Mouse (Mus musculus) spleen, adult 2 months (tissue): ENCODE data around the gene Plekhm3. TPM values are rescaled to one million over a fixed set of nuclear protein-coding genes. Genes with fewer than 3 reads are reported as not detected.

Experiments
- DNase-seq, 2 experiments: peaks; one replicate each; pipeline versions ENCODE4 v3.0.0 to v3.0.0-alpha.2; 2012 to 2021; ENCODE audit warnings: low spot score in 2 of 2, low read depth in 1 of 2
- H3K27ac ChIP-seq: fragments of 200-500 bp; 2 replicates; pipeline ENCODE4 v1.5.1; 2012; ENCODE audit warnings: low read length, inconsistent platforms; ENCODE audit not compliant: insufficient read depth
- H3K27me3 ChIP-seq: fragments of 200-500 bp; 2 replicates; pipeline ENCODE4 v1.6.1; 2012; ENCODE audit warnings: mild to moderate bottlenecking, moderate library complexity, low read length, inconsistent platforms; ENCODE audit not compliant: control insufficient read depth, insufficient read depth
- H3K36me3 ChIP-seq: fragments of 200-500 bp; 2 replicates; pipeline ENCODE4 v1.6.1; 2012; ENCODE audit warnings: mild to moderate bottlenecking, low read length, inconsistent platforms; ENCODE audit not compliant: control insufficient read depth, insufficient read depth
- H3K4me1 ChIP-seq: fragments of 200-500 bp; 2 replicates; pipeline ENCODE4 v1.6.1; 2011; ENCODE audit warnings: inconsistent platforms; ENCODE audit not compliant: control insufficient read depth, insufficient read depth, insufficient read length
- H3K4me3 ChIP-seq: fragments of 200-500 bp; 2 replicates; pipeline ENCODE4 v1.5.1; 2011; ENCODE audit warnings: mild to moderate bottlenecking, inconsistent platforms; ENCODE audit not compliant: insufficient read depth, insufficient read length; ENCODE audit errors: extremely low read depth
- CTCF ChIP-seq: fragments of 200-500 bp; IDR thresholded peaks from 2 replicates; pipeline ENCODE4 v1.5.1; 2011; ENCODE audit warnings: mild to moderate bottlenecking, inconsistent platforms; ENCODE audit not compliant: insufficient read depth, insufficient read length, insufficient replicate concordance; ENCODE audit errors: extremely low read depth
- POLR2A ChIP-seq: fragments of 200-500 bp; IDR thresholded peaks from 2 replicates; pipeline ENCODE4 v1.6.1; 2011; ENCODE audit warnings: low read depth, low read length, inconsistent platforms
- WGBS: fragments of 180-500 bp; shearing (Covaris S2); methylation state at CpG from one replicate; pipeline ENCODE4 v1.1.7; 2018; 5-methylcytosine and 5-hydroxymethylcytosine counted together
- polyA plus RNA-seq: library from polyadenylated mRNA; depleted of rRNA; stranded (reverse); fragments of >200 nt; gene quantifications from 2 replicates; pipeline ENCODE4 v1.2.3, GENCODE M21; 2012; rRNA removed

Gene Plekhm3
- polyA plus RNA-seq, 1 experiment: 11.7 TPM

DNA sequence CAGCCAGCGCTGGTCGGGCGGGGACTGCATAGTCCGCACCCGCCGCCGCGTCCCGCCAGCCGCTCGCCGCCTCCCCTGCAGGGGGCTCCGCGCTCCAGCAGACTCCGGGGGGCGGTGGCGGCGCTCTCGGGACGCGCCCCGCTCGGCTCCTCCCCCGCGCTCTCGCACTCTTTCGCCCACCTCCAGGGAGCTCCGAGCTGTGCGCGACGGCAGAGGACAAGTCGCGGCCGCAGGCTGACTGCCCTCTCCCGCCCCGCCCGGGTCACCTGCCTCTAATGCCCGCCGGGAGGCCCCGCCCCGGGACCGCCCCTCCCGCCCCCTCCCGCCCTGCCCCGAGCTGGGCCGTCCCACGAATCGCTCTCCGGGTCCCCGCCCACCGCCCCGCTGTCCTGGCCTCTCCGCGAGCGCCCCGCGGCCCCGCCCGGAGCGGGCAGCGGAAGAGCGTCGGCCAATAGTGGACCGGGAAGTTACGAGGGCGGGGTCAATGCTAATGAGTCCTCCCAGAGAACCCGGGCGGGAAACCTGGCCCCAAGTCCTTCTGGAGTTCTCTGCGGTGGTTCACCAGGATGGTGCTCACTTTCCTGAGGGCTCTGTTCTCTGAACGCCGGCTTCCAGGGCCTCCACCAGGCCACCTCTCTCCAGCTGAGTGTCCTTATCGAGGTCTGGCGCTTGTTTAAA, 219.0 kb downstream of the Plekhm3 start, which contains the start of gene Fzd5:
TSS of gene Fzd5 (minus strand) at position 250 of the 678 bp plus-strand sequence.
- H3K27ac ChIP-seq: peak within 1 kb of the TSS; percentile 51; the same call in 1 of the 2 replicates
- peak; percentile 56 to 87 for DNase-seq
- no peaks in the 10 kb centered on the region for H3K27me3 ChIP-seq
- no peaks in the 10 kb centered on the region for H3K36me3 ChIP-seq
- H3K4me1 ChIP-seq: peaks cover 14% of the 10 kb centered on the region
- 2% methylated on average over 34 of the region's 73 CpGs for WGBS
- TF ChIP-seq POLR2A (peak; percentile 88), CTCF (no peak)
- peak within 1 kb of the TSS; percentile 89 for H3K4me3 ChIP-seq

DNA sequence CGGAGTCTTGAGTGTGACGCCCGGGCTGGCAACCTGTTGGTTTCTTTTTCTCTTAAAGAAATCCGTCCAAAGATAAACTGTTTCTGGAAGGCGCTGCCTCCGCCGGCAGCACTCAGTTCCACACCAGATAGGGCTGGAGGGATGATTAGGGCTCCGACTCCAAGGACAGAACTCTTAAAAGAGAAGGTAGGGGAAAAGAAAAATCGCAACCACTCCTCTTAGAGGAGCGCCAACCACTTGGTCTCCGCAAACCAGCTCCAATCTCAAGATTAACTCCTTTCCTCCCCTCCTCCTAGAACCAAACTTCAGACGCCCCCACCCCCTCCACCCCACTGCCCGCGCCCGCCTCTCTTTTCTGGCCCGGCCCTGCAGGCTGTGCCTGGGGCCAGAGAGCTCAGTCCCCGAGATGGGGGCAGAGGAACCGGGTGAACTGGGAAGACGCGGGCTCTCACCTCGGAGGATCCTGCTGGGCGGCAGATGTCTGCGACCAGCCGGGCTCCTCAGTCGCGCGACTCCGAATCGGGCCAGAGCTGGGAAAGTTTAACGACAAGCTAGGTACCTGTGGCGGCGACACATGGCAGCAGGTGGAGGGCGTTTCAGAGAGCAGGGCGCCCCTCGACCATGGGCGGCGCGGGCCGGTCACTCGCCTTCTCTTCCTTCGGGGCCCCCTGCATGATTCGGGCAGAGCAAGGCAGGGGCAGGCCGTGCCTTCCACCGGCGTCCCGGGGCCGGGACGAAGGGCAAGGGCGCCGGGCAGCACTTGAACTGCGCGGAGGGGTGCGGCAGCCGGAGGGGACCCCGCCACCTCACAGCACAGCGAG, 219.7 kb downstream of the Plekhm3 start:
- TF ChIP-seq POLR2A (no peak), CTCF (no peak)
- Histone ChIP-seq H3K4me1 (peaks cover 14% of the 10 kb centered on the region), H3K4me3 (peak overlapping the region; percentile 89), H3K27me3 (no peaks in the 10 kb centered on the region), H3K36me3 (no peaks in the 10 kb centered on the region), H3K27ac (peak overlapping the region; percentile 51; the same call in 1 of the 2 replicates)
- under 1% methylated on average over 55 of the region's 56 CpGs for WGBS
- DNase-seq: no peak

Other genes with a start within 250 kb of the Plekhm3 start
- 7.6 and 10.6 TPM in 2 replicates for gene Fzd5, start 219.1 kb downstream of the Plekhm3 start, polyA plus RNA-seq
- gene Akr1cl, start 75.9 kb upstream of the Plekhm3 start, polyA plus RNA-seq: 0.11 and 0.26 TPM in 2 replicates
- 0.22 TPM in 1 of 2 replicates, not detected in the other for gene Cryge, start 94.3 kb upstream of the Plekhm3 start, polyA plus RNA-seq
- gene Crygd, start 106.6 kb upstream of the Plekhm3 start, polyA plus RNA-seq: not detected in 2 replicates
- not detected in 2 replicates for gene Crygc, start 116.9 kb upstream of the Plekhm3 start, polyA plus RNA-seq
- not detected in 2 replicates for gene Crygb, start 125.5 kb upstream of the Plekhm3 start, polyA plus RNA-seq
- gene Cryga, start 146.5 kb upstream of the Plekhm3 start, polyA plus RNA-seq: not detected in 2 replicates
- gene Gm28845, start 162.7 kb upstream of the Plekhm3 start, polyA plus RNA-seq: not detected in 2 replicates
- not detected in 2 replicates for gene D630023F18Rik, start 166.4 kb upstream of the Plekhm3 start, polyA plus RNA-seq
- 6.8 and 8.6 TPM in 2 replicates for gene Idh1, start 229.7 kb upstream of the Plekhm3 start, polyA plus RNA-seq
- 4.7 and 6.2 TPM in 2 replicates for gene Pikfyve, start 229.9 kb upstream of the Plekhm3 start, polyA plus RNA-seq